Mouse (Mus musculus) CD4-positive helper T cell, adult 2 months (primary cell): ENCODE results near the gene Rgma.

ENCODE experiments used
- DNase-seq: peaks from one replicate; pipeline ENCODE4 v3.0.0-alpha.2; 2012; ENCODE audit warnings: low read depth, missing footprints, low spot score

The Rgma gene

DNA sequence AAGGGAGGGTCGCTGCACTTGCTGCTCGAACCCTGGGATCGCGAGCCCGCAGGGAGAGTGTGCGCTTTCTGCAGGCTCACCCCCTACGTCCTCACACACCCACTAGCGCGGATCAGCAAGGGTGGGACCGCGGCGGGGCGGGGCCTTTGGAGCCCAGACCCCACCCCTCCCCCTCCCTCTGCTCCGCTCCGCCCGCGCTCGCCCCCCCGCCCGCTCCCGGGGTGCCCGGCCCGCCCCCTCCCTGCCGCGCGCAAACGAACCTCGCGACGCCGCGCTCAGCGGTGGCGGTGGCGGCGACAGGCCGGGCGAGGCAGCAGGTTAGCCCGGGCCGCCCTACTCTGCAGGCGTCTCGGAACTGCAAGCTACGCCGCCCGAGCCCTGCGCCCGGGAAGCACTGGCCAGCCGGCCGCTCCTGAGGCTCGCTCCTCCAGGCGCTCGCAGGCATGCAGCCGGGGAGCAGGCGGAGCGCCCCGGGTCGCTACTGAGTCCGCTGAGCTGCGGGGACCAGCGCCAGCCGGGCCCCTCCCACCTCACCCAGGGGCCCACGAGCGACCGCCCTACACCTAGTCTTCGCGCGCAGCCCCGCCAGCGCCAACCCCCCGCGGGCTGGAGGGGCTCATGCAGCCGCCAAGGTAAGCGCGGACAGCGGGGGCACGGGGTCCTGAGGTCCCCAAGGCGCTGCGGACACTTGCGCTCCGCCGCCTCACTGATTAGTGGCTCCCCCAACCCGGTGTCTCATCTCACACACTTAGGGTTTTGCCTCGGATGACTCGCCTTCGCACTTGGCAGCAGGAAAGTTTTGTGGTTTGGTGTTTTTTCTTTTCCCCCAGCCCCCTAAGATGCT lies at the start of gene Rgma:
Gene Rgma, plus strand, starts transcription at position 253 of the 844 bp plus-strand sequence.
- DNase-seq = peak; percentile 11

DNA sequence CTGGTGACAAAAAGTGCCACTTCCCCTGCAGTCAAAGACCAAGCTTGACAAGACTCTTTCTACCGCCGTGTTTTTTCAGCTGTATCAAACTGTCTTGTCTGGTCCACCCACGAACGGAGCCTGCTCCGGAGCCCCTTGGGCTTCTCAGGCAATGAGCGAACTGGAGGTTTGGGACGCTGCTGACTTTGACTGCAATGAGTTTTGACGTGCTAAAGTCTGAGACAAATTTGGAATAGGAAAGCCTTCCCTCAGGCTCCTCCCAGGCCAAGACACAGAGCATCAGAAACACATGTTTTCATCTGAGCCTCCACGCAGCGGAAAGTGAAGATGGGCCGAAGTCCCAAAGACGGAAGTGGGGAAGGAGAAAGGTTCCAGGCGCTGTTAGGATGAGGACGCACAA lies 49.1 kb upstream of the Rgma start:
- DNase-seq = no peak

DNA sequence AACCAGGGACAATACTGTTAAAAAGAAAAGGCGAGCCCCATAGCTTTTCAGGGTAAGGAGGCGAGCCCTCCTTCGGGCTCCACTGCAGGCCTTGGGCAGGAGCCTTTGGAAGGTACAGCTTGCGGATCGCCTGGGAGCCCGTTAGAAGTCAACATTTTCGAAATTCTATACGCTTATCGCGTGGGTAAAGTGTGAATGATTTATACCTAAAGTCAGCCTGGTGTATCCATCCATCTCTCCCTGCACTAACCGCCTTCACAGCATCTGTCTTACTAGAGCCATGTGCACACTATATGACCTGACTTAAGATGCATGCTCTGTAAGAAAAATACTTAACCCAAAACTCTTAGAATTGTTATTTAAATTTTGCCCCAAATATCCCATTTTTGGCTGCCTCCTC lies 48.6 kb upstream of the Rgma start:
- DNase-seq = no peak

DNA sequence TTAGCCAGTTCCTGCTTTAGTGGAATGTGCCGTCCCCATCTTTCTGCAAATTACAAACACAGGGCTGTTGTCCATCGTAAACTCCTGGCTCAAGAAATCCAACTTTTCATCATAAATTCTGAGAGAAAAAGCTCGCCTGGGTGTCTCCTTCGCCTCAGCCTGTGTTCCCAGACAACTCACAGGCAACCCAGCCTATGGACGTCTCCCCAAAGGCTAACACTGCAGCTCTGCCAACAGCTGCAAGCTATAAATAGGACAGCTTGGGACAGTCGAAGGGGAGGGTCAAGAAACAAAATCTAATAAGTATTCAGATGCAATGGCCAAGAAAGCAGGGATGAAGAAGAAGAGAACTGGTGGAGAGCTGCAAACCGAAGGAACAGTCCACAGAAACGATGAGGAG lies 48.1 kb upstream of the Rgma start:
- DNase-seq = no peak

DNA sequence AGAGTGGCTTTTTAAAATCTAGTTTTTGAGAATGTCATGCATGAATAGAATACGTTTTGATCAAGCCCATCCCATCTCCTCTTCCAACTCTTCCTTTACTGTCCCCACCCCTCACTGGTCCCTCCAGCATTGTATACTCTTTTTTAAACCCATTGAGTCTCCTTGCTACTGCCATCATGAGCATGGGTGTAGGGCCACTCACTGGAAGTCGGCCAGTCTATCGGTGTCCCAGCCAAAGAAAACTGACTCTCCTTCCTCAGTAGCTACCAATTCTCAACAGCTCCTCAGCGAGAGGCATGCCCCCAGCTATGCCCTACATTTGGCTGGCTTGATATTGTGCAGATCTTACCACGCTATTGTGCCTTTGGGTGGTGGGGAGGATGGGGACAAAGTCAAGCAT lies 47.7 kb upstream of the Rgma start:
- no peak for DNase-seq

DNA sequence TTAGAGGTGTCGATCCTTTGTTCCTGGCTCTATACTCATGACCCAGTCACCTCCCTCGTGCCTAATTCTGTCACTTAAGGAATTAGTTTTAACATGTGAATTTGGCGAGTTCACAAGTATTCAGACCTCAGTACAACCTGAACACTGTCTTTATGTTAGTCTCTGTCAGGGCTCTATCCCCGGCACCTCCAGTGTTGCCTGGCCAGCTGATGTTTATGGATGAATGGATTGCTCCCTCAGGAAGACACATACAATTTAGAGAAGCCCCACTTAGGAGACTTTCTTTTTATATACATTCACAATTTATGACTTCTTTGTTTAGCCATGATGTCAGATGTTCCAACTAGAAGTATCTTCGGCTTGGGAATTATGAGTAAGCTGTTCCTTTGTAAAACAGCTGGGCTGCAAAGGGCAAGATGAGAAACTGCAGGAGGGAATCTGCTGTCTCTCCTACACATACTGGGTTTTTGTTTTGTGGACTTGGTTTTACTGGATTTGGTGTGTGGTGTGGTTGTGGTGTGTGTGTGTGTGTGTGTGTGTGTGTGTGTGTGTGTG lies 46.6 kb upstream of the Rgma start:
- DNase-seq = no peak

DNA sequence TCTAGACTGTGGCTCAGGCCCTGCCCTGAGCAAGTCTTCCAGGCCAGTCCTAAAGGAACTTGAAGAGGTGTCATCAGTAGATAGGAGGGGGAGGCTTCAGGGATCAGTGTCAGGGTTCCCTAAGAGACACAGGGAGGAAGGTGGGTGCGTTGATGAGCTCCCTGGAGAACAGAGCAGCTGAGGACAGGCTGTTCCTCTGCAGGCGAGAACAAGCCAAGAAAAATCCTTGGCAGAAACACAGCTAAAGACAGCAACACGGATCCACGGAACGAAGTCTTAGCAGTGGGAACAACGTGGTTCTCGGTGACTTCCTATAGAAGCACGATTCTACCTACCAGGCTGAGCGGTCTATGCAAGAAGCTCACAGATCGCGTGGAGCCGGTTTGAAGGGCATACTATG lies 44.6 kb upstream of the Rgma start:
- DNase-seq = no peak

DNA sequence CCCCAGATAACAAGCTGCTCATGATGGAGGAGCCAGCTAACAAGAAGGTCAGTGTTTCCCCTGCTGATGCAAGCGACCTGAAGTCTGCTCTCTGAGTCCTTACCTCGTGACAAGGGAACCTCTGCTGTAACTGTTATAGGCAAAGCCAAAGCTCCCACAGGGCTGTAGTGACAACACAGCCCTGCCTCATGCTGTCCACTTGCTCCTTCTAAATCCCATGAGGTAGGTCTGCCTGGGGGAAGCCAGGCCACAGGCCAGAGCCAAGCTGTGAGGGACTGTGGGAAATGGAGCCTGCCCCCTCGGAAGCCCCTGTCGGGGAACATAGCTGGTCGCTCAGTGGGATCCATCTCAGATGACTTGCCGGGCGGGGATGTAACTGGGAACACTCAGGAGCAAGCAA lies 43.7 kb upstream of the Rgma start:
- DNase-seq = no peak

DNA sequence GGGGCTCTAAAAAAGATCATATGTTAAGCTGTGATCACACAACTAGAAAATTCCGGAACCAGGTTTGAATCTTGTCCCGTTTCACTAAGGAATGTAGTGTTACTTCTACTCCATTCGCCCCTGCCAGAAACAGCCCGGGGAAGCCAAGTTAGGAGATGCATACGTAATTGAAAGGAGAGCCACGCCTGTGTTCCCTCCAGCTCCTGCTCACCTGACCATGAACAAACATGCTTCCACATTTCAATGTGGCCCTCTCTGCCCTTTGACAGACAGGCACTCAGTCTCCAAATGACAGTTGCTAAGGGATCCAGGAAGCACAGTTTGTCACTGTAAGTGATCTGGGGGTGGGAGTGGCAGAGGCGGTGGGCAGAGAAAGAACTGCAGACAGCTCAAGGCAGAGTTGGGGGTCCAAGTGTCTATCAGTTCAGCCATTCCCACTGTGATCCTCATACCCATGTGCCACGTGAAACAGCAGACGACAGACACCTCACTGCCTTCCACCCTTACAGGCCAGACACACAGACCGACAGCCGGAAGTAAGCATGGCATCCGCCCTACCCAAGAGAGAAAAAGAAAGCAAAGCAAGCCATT lies 41.8 kb upstream of the Rgma start:
- no peak for DNase-seq

DNA sequence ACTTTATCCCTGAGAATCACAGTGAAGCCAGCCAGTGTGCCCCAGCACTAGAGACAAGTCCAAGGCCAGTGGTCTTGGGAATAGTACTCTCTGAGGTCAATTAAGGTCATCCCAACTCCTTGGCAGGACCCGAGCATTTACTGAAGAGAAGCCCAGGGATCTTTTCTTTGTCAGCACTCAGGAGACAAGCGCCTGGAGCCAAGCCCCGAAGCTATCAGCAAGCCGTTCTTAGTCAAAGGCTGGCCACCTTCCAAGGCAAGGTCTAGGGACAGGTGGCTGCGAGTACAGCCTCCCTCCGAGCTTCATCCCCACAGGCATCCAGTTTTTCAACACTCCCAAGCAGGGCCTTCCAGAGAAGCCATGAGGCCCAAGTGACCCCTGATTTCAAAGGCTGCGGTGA lies 40.4 kb upstream of the Rgma start:
- no peak for DNase-seq

DNA sequence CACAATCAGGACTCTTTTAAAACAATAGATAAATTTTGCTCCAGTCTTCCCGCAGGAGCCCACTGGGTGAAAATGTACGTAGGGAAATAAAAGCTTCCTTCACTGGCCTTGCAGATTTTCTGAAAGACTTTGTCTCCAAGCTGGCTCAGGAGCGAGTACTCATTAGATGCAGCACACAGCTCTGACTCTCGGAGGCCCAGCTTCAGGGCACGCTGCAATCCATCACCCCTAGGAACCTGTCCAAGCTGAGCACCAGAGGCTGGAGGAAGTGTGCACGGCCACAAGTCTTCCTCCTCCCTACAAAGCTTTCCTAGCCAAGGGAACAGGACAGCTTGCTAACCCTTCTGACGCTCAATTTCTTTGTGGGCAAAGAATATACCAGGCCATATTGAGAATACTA lies 38.9 kb upstream of the Rgma start:
- DNase-seq = no peak

DNA sequence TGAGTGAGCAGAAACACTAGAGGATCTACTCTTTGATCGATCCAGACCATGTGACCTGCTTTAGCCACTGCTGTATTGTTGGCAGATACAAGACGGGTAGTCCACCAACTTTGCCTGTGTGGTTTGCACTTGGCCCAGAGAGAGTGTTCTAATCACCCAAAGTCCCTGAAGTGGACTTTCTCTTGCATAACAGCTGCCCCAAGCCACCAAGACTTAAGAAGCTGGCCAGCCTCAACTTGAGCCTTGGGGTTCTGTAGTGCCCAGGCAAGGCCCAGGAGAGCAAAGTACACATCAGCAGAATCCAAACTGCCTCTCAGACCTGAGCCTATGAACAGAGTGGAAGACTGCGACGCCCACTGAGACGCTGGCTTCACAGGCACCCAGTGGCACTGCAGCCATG lies 37.0 kb upstream of the Rgma start:
- DNase-seq = no peak

DNA sequence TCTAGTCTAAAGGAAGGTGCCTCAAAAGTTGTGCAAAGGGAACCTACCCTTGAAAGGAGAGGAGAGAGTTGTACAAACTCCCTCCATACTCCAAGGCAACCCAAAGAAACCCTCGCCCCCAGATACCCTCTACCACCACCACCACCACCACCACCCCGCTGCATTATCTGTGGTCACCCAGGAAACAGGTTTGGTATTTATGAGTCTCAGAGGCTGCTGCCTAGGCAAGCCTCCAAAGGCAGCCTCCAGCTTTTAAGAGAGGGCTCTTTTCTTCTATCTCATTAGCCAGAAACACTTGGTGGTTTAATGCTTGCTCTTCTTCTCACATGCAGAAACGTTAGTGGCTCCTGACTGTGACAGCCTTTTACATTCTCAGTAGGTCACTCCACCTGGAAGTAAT lies 31.5 kb upstream of the Rgma start:
- no peak for DNase-seq

DNA sequence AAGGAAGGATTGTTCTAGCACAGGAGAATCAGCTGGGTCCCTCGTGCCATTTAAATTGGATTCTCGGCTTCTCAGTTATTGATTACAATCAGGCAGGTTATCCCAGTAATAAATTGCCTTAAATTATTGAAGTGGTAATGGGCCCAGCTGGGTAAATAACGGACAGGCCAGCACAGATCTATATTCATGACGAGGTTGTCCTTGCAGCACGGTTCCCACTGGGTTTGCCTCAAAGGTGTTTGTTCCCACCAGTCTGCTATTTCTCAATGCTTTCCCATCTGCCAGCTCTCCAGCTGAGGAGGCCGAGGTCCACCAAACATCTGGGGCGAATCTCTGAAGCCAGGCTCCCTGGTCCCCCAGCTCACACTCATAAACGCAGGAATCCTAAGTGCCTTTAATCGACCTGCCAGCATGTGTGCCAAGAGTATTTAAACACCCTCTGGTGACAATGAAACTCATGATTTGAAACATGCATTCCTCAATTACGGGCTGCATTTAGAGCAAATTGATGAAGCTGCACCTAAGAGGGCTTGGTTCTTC lies 26.7 kb upstream of the Rgma start:
- no peak for DNase-seq

DNA sequence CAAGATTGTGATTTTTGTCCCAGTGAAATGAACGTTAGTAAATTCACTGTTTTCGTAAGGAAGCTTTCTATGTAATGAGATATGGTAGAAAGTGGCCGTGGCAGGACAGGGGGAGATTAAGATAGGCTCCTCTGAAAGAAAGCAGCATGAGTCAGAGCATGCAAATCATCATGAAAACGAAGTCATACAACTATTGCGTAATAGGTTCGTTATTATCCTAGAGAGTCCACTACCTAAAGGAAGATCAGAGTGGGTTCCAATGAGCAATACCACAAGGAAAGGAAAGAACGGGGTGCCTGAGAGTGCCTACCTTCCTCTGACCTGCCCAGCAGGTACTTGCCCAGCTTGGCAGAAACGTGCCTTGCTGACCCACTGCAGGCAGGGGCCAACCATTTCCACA lies 26.2 kb upstream of the Rgma start:
- no peak for DNase-seq

DNA sequence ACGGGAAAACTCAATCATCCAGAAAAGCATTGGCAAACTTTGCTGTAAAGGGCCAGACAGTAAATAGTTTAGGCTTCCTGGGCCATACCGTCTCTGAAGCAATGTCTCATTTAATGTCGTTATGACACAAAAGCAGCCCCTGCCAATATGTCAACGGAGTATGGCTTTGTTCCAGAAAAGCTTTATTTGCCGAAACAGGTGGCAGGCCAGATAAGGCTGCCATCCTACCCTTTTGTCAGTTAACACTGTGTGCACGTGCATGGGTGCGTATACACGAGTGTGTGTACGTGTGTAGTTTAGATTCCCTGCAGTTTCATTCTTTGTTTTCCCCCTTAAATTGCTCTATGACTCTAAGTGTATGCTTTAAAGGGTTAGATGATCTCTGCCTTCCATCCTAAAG lies 20.1 kb upstream of the Rgma start:
- DNase-seq = no peak

DNA sequence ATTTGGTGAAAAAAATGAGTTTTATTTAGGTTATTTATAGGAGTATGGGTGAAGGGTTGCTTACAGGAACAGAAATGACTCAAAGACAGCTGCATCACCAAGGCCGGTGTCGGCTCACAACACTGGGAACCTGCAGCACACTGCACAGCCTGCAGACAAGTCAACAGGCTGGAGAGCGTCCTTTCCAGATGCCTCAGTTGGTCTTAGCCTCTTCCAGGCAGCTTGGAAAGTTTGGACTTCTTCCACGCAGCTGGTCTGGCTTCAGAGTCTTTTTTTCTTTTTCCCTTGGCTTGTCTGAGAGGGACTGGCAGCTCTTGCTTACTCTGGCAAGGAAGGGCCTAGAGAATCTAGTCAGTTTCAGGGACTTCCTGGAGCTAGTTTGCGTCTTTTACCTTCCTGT lies 18.4 kb upstream of the Rgma start:
- no peak for DNase-seq

DNA sequence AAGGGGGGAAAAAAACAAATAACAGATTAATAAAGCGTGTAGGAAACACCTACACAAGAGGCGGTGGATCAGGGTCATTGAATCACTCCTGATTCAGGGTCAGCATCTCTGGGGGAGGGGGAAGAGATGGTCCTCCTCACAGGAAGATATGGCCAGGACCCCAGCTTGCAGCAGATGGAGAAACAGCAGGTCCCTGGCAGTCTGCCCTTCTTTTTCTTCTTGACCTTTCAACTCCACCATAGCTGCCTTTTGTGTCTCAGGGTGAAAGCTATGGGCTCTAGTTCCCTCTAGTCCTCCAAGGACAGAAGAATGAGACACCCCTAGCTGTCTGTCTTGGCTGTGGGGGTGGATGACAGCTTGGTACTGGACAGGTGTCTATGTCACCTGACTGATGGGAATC lies 17.7 kb upstream of the Rgma start:
- DNase-seq = no peak

DNA sequence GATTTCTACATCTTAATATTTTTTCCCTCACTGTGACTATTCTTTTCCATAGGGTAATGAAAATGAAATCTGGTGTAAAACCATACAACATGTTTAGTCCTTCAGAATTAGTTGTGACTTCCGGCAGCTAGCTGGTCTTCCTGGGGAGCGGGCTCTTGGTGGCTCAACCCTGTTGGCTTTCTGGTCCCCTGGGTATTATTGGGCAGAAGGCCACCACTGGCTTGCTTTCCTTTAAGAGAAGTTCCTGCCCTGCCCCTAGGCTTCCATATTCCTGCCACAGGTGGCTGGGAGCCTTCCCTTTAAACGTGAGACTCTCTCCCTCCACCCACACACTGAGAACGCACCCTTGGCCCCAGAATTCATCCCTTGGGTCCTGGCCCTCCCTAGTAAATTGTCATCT lies 9.8 kb upstream of the Rgma start:
- no peak for DNase-seq

DNA sequence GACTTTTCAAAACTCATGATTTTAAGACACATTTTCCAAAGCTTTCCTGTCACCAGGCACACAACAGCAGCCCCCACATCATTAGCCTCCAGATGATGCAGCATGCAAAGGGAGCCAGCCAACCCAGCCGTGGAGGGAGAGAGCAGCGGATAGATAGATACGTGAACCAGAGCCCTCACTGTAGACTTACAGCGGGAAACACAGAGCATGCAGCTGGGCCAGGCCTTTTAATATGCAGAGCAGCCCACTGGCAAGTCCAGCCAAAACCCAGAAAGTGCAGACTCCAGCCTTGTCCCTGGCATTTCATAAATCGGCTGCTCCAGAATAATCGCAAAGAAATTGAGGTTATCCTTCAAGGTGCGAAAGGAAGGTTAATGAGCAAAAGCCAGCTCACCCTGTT lies 9.3 kb upstream of the Rgma start:
- DNase-seq = no peak

DNA sequence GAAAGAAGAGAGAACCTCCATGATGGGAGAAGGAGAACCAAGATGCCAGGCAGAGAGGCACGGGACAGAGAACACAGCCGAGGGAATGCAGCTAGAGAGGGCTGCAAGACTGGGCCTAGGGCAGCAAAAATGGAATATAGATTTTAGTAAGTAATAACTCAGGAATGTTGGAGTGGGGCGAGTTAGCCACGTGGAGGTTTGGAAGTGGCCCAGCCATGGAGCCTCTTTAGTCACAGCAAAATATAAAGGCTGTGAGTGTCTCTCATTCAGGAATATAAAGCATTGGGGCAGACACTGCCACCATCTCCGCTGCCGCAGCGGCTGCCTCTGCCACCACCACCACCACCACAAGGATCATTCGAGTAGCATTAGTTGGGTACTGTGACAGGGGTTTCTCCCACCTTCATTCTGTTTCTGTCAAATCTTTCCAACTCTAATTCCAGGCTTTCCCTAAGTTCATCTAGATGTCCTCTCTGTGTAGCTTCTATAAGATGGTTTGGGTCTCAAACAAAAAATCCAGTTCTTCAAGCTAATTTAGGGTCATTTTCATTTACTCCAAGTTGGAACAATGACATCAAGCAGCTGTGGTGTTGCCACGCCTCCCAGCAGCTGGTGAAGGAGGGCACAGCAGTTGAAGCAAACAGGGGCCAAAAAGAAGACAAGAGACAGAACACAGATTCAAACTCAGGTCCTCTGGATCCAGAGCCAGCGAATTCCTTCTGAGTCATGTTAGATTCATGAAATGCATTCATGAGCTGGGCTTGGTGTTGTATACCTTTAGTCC lies 7.4 kb upstream of the Rgma start:
- no peak for DNase-seq

DNA sequence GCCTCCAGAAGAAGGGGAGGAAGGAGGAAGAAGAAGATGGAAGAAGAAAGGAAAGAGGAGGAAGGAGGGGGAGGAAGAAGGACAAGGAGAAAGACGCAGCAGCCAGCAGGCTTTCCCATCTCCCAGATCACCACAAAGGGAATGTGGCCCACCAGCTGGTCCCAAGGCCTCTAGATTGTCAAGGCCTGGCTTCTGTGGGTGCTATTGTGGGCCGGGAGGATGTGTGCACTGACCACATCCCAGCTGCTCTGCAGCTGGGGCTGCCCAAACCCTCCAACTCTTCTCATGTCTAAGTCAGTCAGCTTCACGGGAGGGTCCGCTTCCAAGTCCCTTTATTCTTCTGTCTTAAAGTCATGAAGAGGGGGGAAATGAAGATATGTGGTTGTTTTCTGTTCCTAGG lies 5.3 kb upstream of the Rgma start:
- DNase-seq = no peak
